Mouse (Mus musculus): ENCODE measurements at regions not wholly inside any gene's neighbourhood (a gene's known extent, or its start where the extent isn't known, plus 50 kb on each side); places are given as distances from the start of the nearest gene placed in this dataset.
A peak's percentile ranks its signal among the peaks of the same experiment; 100 is the strongest.
"Not testable (repeated sequence)": the region's sequence is repeated elsewhere in the genome, so short reads cannot be mapped to it uniquely, and the experiment has no call there.

DNA sequence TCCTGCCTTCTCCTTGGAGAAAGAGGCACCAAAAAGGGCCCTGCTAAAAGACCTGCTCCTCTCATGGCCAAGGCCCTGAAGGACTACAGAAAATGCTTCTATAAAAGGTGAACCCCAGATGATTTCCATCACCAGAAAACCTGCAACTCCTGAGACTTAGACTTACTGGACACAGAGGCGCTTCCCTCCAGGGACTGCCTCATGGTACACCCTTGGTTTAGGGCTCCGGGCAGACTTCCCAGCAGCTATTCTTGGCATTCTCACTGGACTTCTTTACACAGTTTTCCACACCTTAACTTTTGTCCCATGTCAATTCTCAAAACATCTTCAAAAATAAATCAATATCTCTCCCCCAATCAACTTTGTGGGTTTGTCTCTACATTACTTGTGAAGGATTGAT lies 393.2 kb downstream of the Gpm6a start:
- peak in 1 of 2 experiments; percentile 28 for DNase-seq

DNA sequence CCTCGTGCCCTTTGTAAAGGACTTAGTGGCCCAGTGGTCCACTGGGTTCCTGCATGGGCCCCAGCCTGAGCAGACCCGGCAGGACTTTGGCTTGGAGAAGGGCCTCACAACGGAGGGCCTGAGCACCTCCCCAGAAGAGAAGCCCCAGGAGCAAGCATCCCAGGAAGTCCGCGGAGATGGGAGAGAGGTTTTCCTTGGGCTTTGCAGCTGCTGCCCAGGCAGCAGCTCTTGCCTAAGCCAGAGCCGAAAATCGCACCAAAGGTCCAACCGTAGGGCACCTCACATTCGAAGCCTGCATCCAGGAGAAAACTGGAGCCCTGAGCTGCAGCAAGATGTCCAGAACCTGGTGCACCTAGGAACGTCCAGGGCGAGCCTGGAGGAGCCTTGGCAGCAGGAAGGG lies 405.2 kb downstream of the Gpm6a start:
- DNase-seq, result peak in 1 of 2 experiments; percentile 42

DNA sequence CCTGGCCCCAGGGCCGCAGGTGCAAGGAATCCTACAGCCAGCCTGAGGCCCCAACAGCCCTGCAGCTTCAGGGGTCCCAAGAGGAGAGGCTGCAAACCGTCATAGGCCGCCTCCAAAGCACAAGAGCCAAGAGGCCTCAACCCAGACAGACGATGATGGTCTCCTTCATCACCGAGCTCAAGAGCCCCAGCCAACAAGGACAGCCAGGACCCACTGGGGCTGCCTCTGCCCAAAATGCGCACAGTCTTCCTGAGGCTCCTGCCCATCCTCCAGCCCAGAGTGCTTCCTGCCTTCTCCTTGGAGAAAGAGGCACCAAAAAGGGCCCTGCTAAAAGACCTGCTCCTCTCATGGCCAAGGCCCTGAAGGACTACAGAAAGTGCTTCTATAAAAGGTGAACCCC lies 412.8 kb downstream of the Gpm6a start:
- DNase-seq, result peak in 1 of 2 experiments; percentile 39

DNA sequence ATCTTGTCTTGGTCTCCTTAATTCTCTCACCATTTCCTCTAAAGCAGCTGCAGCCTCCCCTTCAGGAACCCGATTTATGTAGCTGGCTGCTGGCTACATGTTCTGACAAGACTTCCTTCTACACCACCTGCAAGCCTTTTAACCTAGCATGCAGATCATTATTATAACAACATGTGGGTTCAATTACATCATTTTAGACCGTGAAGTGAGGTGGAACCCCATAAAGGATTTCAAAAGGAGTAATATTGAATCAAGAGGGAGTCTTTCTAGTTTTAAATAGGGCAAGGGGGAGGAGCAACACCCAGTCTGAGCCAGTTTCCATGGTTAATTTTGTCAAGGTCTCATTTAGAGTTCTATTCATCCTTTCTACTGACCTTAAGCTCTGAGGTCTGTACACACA lies 442.4 kb downstream of the Gpm6a start:
- no peak for DNase-seq

DNA sequence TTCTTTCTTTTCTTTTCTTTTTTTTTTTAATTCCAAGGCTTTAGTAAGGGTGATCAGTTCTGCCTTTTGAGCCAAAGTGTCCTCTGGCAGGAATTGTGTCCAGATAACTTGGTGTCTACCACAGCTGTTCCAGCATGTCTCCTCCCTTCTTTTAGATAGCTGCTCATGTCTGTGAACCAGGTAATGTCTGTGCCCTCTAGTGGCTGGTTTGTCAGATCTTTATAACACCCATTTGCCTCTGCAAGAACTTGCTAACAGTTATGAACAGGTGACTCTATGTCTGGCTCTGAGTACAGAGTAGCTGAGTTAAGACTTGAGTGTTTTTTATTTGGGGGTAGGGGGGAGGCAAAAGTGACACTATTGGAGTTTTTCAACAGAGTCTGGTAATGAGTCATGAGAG lies 443.7 kb downstream of the Gpm6a start:
- DNase-seq, result no peak

DNA sequence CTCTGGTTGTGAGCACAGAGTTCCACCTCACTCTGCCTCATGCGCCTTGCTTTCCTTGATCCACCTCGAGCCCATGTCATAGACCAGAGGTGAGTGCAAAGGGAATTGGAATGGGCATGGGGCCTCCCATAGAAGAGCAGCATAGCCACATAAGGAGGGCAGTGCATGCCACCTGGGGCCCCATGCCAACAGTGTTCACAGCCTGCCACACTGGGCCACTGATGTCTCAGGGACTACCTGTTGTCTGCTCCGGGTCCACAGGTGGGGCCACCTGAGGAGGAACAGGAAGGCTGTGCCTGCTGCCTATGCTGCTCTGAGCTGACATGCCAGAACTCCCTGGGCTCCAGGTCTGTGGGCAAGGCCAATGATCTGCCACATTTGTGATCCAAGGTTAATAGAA lies 445.8 kb downstream of the Gpm6a start:
- peak in 1 of 2 experiments; percentile 36 for DNase-seq

DNA sequence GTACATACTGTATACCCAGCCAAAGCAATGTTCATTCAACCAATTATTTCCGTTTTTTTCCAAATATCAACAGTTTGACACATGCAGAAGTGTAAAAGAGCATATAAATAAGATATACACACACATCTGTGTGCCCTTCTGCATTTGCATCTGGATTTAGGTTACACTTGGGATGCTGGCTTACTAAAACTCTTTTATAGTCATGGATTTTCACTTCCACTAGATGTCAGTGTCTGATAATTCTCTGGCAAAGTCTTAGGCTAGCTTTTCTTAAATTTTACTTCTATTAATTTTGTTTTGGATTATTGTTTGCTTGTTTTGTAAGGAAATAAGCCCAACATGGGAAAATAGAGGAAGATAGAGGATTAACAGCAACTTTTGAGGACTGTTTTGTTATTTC lies 452.3 kb downstream of the Gpm6a start:
- DNase-seq, result not testable (repeated sequence)

Data from kidney, postnatal 25 days (tissue).